Mouse (Mus musculus) megakaryocyte progenitor cell, adult 5-6 weeks (primary cell): Measurements from ENCODE around the gene Ifnz. TPM values are rescaled to one million over a fixed set of nuclear protein-coding genes. Genes with fewer than 3 reads are reported as not detected.
A peak's percentile ranks its signal among the peaks of the same experiment; 100 is the strongest.
"Not testable (repeated sequence)": the region's sequence is repeated elsewhere in the genome, so short reads cannot be mapped to it uniquely, and the experiment has no call there.

Experiments used
- ATAC-seq: replicated peaks from 2 replicates; pipeline ENCODE4 v1.8.0; 2016; ENCODE audit warnings: mild to moderate bottlenecking, moderate TSS enrichment, inconsistent platforms; ENCODE audit not compliant: poor library complexity
- total RNA-seq, 2 experiments: library from RNA; stranded (forward) in 1 of 2; stranded (reverse) in 1 of 2; fragments of 157-497, 149-512 nt in 1 of 2; fragments of 200-1000 nt in 1 of 2; gene quantifications; 2 replicates each; pipeline versions ENCODE4 v1.2.3 to v1.2.4; 2015 to 2017

Ifnz gene
- 0.25 TPM in 1 of 2 replicates, not detected in the other for total RNA-seq (2015)
- total RNA-seq (2017) = not detected in 2 replicates

DNA sequence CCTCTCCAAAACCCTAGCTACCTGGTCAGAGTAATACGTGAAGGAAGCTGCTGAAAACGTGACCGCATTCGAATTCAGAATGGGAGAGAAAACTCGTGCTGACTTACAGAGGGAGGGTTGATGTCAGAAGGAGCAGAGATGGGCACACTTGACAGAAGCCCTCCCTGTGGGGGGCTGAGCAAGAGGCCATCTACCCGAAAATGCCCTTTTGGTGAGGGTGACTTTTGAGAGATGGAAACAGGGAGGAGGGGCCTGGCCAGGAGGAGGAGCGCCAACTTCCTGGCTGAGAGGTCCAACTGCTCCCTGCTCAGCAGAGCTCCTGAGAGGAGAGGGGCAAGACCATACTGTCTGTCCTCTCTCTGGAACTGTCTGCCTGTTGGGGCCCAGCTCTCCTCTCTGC is at the start of gene Ifnz:
Gene Ifnz, plus strand, starts transcription at position 301 of the 400 bp plus-strand sequence.
- ATAC-seq = not testable (repeated sequence)

DNA sequence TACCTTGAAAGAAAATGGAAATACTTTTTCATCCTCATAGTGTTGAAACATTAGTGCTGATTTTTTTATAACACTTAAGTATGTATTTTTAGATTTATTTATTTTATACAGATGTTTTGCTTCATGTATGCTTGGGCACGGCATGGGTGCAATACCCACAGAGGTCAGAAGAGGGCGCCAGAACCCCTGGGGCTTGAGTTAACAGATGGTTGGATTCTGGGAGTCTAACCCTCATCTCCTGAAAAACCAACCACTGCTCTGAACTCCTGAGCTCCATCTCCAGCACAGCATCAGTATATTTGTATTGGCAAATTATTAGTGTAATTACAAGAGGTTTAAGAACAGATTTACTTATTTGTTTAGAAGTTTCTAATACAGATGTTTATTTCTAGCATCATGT is 43.5 kb upstream of the Ifnz start:
- ATAC-seq = peak; percentile 86

DNA sequence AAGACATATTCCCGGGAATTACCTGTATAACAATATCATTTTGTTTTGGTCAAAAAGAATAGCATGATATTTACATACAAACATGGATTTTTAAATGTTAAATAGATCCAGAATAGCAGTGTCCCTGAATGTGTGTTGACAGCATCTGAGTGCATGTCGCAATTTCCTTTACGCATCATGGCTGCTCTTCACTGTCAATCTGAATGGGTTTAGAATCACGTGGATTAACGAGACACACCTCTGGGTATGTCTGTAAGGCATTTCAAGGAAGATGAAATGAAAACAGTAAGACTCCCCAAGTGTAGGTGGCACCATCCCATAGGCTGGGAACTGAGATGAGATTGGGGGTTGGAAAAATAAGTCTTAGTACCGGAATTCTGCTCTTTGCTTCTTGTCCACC is 42.9 kb upstream of the Ifnz start:
- ATAC-seq = peak; percentile 71

DNA sequence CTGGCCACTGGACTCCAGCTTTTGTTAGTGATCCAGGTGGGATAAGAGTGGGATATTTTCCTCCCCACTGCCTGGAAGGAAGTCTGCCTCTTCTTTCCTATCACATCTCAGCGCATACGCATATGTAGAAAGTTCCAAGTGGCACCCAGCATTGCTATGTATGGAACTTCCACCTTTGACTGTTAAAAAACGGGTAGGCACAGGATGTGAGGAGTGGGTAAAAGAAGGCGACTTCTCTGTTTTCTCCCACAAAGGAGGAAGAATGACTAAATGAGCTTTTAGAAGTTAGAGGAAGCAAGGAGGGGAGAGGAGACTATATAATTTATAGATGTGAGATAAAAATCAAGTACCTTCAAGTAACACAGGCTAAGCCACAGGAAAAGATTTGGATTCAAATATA is 40.5 kb upstream of the Ifnz start:
- peak; percentile 61 for ATAC-seq

DNA sequence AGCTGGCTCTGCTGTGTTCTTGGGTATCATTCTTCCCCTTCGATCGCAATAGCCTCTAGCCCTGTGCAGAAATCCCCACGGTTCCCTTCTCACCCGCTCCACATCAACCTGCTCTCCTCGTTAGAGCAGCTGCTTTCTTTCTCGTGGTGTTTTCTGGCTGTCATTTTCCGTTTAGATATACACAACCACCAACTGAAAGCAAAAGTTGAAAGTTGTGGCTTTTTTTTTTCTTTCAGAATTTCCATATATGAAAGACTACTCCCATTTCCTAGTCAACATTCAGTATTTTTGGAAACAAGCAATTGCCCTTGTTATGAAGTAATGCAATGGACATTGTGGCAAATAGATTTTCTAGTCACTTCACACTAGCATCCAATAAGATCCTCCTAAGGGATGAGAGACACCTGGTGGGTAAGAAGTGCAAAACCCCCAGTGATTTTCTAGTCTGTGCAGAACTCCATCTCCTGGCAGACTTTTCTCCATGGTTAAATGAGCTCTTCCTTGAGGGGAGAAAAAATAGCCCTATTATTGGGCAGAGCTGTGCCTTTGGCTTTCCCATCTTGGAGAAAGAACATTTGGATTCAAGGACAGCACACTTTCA is 39.1 kb upstream of the Ifnz start:
- ATAC-seq = peak; percentile 18; the same call in 1 of the 2 replicates

DNA sequence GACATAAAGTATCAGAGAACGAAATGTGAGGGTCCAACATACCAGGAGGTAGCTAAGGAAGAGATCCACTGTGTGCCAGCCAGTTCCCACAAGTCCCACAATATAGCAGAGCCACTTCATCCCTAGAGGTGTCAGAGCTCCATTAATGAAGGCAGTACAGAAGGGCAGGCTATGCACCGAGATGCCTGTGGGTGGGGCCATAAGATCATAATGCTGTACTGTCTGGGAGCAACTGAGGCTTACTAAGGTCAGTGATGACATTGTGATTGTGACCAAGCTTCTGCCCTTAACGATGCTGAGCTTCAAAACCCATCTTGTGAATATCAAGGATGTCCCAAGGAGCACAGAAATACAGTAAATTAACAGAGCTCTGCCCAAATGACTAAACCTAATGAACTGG is 37.7 kb upstream of the Ifnz start:
- no peak for ATAC-seq

DNA sequence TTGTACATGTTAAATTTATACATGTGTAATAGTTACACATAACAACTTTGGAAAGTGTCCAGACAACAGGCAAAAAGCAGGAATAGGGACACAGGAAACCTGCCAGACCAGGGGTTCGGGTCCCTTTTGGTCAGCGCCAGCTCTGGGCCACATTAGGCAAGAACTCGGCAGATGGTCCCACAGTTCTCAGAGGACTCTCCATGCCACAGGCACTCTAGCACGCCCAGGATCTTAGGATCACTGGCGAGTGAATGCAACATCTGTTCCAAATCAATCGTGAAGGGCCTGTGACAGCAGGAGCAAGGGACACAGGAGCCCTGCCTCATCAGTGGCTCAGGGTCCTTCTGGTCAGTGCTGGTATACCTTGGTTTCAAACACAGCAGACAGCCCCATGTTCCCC is 32.0 kb upstream of the Ifnz start:
- no peak for ATAC-seq

DNA sequence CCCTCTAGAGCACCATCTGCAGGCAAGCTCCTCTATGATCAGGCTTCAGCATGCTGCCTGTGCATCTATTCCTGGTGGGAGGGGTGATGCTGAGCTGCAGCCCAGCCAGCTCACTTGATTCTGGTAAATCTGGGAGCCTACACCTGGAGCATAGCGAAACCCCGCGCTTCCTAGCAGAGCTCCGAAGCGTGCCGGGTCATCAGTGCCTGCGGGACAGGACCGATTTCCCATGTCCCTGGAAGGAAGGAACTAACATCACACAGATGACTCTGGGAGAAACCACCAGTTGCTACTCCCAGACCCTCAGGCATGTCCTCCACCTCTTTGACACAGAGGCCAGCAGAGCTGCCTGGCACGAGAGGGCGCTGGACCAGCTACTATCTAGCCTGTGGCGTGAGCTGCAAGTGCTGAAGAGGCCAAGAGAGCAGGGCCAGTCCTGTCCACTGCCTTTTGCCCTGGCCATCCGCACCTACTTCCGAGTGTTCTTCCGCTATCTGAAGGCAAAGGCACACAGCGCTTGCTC is 27.1 kb upstream of the Ifnz start, which contains the start of gene Gm13271:
Gene Gm13271, plus strand, starts transcription at position 51 of the 523 bp plus-strand sequence.
- peak; percentile 56; the same call in 1 of the 2 replicates for ATAC-seq

DNA sequence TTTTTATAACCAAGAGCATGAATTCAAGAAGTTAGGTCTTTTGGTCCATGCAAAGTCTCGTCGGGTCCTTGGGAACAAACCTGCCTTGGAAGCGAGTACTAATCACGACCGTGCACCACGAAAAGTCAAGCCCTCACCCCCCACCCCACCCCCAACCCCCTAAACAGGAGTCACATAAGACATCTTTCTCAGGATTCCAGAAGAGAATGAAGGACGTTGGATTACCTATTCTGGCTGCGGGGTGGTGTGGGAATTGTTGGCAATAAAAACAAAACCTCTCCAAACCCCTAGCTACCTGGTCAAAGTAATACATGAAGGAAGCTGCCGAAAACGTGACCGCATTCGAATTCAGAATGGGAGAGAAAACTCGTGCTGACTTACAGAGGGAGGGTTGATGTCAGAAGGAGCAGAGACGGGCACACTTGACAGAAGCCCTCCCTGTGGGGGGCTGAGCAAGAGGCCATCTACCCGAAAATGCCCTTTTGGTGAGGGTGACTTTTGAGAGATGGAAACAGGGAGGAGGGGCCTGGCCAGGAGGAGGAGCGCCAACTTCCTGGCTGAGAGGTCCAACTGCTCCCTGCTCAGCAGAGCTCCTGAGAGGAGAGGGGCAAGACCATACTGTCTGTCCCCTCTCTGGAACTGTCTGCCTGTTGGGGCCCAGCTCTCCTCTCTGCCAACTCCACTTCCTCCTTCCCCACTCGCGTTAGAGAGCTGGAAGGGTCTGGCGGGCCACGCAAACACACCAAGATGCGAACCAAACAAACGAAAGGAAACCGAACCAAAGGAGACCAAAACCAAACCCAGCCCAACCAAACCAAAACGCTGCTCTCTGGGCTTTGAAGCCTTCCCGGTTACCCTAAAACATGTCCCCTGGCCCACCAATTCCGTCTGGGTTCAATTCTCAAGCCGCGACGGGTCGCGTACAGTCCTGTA is 25.1 kb upstream of the Ifnz start:
- ATAC-seq = not testable (repeated sequence)

DNA sequence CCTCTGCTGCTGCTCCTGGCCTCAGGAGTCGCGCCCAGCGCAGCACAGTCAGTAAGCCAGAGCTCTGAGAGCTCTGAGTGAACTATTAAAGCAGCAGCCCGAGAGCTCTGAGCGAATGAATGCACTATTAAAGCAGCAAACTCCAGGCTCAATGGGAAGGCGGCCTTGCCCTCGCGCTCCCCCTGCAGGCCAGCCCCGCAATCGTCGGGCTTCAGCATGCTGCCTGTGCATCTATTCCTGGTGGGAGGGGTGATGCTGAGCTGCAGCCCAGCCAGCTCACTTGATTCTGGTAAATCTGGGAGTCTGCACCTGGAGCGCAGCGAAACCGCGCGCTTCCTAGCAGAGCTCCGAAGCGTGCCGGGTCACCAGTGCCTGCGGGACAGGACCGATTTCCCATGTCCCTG is 24.3 kb upstream of the Ifnz start:
- ATAC-seq = peak; percentile 100

DNA sequence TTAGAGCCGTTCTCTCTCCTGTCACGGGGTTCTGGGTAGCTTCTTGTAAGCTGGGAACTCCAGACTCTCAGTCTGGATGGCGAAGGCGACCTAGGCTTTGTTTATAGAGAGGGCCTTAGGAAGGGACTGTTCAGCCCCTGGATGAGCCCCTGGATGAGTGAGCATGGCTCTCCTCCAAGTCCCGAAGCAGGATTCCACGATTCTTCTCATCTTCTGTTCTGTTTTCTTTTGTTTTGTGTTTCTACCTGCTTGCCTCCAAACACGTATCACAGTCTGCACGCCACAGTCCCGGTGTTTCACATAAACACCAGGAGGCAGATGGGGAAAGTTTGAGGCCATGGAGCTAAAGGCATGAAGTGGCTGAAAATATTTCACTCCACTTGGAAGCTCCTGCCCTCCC is 23.2 kb upstream of the Ifnz start:
- ATAC-seq = not testable (repeated sequence)

DNA sequence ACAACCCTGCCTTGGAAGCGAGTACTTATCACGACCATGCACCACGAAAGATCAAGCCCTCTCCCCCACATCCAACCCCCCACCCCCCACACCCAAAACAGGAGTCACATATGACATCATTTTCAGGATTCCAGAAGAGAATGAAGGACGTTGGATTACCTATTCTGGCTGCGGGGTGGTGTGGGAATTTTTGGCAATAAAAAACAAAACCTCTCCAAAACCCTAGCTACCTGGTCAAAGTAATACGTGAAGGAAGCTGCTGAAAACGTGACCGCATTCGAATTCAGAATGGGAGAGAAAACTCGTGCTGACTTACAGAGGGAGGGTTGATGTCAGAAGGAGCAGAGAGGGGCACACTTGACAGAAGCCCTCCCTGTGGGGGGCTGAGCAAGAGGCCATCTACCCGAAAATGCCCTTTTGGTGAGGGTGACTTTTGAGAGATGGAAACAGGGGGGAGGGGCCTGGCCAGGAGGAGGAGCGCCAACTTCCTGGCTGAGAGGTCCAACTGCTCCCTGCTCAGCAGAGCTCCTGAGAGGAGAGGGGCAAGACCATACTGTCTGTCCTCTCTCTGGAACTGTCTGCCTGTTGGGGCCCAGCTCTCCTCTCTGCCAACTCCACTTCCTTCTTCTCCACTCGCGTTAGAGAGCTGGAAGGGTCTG is 22.2 kb upstream of the Ifnz start, which contains the start of gene Gm13283:
Gene Gm13283, plus strand, starts transcription at position 510 of the 659 bp plus-strand sequence.
- ATAC-seq = not testable (repeated sequence)

DNA sequence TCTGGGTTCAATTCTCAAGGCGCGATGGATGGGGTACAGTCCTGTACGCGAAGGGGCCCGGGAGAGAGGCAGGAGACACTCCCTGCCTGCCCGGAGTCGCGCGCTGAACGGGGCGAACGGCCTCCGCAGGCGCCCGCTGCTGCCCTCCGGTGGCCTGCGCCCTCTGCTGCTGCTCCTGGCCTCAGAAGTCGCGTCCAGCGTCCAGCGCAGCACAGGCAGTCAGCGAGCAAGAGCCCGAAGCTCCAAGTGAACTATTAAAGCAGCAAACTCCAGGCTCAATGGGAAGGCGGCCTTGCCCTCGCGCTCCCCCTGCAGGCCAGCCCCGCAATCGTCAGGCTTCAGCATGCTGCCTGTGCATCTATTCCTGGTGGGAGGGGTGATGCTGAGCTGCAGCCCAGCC is 21.5 kb upstream of the Ifnz start:
- not testable (repeated sequence) for ATAC-seq

DNA sequence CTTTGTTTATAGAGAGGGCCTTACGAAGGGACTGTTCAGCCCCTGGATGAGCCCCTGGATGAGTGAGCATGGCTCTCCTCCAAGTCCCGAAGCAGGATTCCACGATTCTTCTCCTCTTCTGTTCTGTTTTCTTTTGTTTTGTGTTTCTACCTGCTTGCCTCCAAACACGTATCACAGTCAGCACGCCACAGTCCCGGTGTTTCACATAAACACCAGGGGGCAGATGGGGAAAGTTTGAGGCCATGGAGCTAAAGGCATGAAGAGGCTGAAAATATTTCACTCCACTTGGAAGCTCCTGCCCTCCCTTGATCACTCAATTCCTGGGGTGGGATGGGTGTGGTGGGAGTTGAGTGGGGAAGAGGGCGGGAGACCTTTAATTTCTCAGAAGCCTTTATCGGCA is 20.2 kb upstream of the Ifnz start:
- not testable (repeated sequence) for ATAC-seq

DNA sequence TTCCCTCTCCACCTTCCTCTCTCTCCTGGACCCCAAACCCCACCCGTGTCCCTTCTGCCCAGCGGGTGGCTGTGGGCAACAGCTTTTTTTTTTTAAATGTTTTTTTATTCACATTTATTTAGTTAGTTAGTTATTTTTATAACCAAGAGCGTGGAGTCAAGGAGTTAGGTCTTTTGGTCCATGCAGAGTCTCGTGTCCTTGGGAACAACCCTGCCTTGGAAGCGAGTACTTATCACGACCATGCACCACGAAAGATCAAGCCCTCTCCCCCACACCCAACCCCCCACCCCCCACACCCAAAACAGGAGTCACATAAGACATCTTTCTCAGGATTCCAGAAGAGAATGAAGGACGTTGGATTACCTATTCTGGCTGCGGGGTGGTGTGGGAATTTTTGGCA is 19.6 kb upstream of the Ifnz start:
- ATAC-seq = not testable (repeated sequence)

DNA sequence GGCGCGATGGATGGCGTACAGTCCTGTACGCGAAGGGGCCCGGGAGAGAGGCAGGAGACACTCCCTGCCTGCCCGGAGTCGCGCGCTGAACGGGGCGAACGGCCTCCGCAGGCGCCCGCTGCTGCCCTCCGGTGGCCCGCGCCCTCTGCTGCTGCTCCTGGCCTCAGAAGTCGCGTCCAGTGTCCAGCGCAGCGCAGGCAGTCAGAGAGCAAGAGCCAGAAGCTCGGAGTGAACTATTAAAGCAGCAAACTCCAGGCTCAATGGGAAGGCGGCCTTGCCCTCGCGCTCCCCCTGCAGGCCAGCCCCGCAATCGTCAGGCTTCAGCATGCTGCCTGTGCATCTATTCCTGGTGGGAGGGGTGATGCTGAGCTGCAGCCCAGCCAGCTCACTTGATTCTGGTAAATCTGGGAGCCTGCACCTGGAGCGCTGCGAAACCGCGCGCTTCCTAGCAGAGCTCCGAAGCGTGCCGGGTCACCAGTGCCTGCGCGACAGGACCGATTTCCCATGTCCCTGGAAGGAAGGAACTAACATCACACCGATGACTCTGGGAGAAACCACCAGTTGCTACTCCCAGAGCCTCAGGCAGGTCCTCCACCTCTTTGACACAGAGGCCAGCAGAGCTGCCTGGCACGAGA is 18.4 kb upstream of the Ifnz start:
- ATAC-seq = peak; percentile 83

DNA sequence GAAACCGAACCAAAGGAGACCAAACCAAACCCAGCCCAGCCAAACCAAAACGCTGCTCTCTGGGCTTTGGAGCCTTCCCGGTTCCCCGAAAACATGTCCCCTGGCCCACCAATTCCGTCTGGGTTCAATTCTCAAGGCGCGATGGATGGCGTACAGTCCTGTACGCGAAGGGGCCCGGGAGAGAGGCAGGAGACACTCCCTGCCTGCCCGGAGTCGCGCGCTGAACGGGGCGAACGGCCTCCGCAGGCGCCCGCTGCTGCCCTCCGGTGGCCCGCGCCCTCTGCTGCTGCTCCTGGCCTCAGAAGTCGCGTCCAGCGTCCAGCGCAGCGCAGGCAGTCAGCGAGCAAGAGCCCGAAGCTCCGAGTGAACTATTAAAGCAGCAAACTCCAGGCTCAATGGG is 8.4 kb upstream of the Ifnz start, which contains the start of gene Gm13290:
Gene Gm13290, plus strand, starts transcription at position 301 of the 400 bp plus-strand sequence.
- not testable (repeated sequence) for ATAC-seq

DNA sequence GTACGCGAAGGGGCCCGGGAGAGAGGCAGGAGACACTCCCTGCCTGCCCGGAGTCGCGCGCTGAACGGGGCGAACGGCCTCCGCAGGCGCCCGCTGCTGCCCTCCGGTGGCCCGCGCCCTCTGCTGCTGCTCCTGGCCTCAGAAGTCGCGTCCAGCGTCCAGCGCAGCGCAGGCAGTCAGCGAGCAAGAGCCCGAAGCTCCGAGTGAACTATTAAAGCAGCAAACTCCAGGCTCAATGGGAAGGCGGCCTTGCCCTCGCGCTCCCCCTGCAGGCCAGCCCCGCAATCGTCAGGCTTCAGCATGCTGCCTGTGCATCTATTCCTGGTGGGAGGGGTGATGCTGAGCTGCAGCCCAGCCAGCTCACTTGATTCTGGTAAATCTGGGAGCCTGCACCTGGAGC is 5.3 kb upstream of the Ifnz start, which contains the start of gene Gm13289:
Gene Gm13289, plus strand, starts transcription at position 301 of the 400 bp plus-strand sequence.
- ATAC-seq = not testable (repeated sequence)

DNA sequence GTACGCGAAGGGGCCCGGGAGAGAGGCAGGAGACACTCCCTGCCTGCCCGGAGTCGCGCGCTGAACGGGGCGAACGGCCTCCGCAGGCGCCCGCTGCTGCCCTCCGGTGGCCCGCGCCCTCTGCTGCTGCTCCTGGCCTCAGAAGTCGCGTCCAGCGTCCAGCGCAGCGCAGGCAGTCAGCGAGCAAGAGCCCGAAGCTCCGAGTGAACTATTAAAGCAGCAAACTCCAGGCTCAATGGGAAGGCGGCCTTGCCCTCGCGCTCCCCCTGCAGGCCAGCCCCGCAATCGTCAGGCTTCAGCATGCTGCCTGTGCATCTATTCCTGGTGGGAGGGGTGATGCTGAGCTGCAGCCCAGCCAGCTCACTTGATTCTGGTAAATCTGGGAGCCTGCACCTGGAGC is 2.4 kb upstream of the Ifnz start, which contains the start of gene Gm13272:
Gene Gm13272, plus strand, starts transcription at position 301 of the 400 bp plus-strand sequence.
- ATAC-seq = not testable (repeated sequence)

DNA sequence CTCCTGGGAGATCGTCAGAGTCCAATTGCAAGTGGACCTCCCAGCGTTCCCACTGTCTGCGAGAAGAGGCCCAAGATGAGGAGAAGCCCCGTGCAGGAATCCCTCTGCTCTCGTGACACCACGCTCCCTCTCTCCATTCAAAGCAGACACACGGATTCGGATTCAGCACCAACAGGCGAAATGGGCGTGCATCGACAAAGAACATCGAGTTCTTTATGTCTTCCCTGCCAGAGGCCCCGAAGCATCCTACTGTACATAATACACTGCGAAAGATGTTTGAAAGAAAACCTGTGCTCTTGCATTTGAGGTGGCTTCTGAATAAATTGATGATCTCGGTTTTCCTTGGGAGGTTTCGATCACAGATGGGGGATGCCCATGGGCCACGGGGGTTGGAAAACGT is 1.6 kb upstream of the Ifnz start:
- not testable (repeated sequence) for ATAC-seq
